Mouse (Mus musculus) heart, postnatal 0 days (tissue): ENCODE results near the gene Sycn.

Experiments
- CTCF ChIP-seq: IDR thresholded peaks from 2 replicates; pipeline ENCODE4 v1.5.1; 2016; ENCODE audit warnings: antibody characterized with exemption, control low read depth, low read depth
- EP300 ChIP-seq: IDR thresholded peaks from 2 replicates; pipeline ENCODE4 v1.6.1; 2016; ENCODE audit warnings: antibody characterized with exemption, low read depth

DNA sequence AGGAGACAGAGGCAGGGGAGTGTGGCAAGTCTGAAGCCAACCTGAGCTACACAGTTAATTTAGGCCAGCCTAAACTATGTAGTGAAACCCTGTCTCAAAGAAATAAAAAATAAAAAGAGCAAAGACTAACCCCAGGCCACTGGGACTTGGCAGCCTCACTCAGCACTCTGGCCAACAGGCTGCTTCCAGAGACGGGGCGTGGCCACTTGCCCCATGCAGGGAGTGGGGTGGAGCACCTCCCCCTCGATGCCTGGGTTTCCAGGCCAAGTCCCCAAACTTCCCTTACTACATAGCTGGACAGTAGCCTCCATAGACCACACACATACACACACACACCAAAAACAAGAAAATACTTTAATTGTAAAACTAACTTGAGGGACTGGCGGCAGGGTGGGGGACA, 17.8 kb downstream of the Sycn start:
- no peak for TF ChIP-seq EP300
- no peak for TF ChIP-seq CTCF
